Mouse (Mus musculus) c-Kit-negative CD71-positive TER-119-positive erythroid progenitor cells, embryonic 14.5 days (primary cell): ENCODE data around the gene Gm48551.

Source experiments
- DNase-seq: peaks from one replicate; pipeline ENCODE4 v3.0.0-alpha.2; 2013; ENCODE audit warnings: low read depth, low spot score

The Gm48551 gene

GRCm38 (mm10) chr10:81356991-81357844 lies 27.0 kb upstream of the Gm48551 start, which contains the start of gene Mfsd12:
Mfsd12 (plus strand) TSS chr10:81357491.
- peak; percentile 83 for DNase-seq

GRCm38 (mm10) chr10:81358209-81358608 lies 26.1 kb upstream of the Gm48551 start:
- DNase-seq: no peak

GRCm38 (mm10) chr10:81358841-81359240 lies 25.4 kb upstream of the Gm48551 start:
- DNase-seq: no peak

- no peak for DNase-seq
These were observed 23.5 kb upstream of the Gm48551 start for GRCm38 (mm10) chr10:81360721-81361120.

GRCm38 (mm10) chr10:81362336-81362949 lies 21.8 kb upstream of the Gm48551 start:
- peak; percentile 77 for DNase-seq

- no peak for DNase-seq
These were observed 20.6 kb upstream of the Gm48551 start for GRCm38 (mm10) chr10:81363436-81364346.

- no peak for DNase-seq
These were observed 19.6 kb upstream of the Gm48551 start for GRCm38 (mm10) chr10:81364666-81365065.

GRCm38 (mm10) chr10:81365073-81365472 lies 19.2 kb upstream of the Gm48551 start:
- no peak for DNase-seq

- no peak for DNase-seq
These were observed 18.4 kb upstream of the Gm48551 start, which contains the start of gene 4930404N11Rik for GRCm38 (mm10) chr10:81365672-81366476. 4930404N11Rik (minus strand) TSS chr10:81365816.

GRCm38 (mm10) chr10:81366477-81367206 lies 17.6 kb upstream of the Gm48551 start:
- DNase-seq: no peak

GRCm38 (mm10) chr10:81367207-81367495 lies 17.1 kb upstream of the Gm48551 start:
- no peak for DNase-seq

GRCm38 (mm10) chr10:81375322-81375721 lies 8.9 kb upstream of the Gm48551 start:
- DNase-seq: no peak

- no peak for DNase-seq
These were observed 7.5 kb upstream of the Gm48551 start for GRCm38 (mm10) chr10:81376561-81377361.

GRCm38 (mm10) chr10:81377362-81377664 lies 7.0 kb upstream of the Gm48551 start:
- no peak for DNase-seq

- DNase-seq: no peak
These were observed 6.3 kb upstream of the Gm48551 start, which contains the start of gene Fzr1 for GRCm38 (mm10) chr10:81377793-81378552. Fzr1 (minus strand) TSS chr10:81378516.

- DNase-seq: peak; percentile 100
These were observed 5.6 kb upstream of the Gm48551 start for GRCm38 (mm10) chr10:81378553-81379182.

GRCm38 (mm10) chr10:81379183-81379553 lies 5.1 kb upstream of the Gm48551 start:
- no peak for DNase-seq

- no peak for DNase-seq
These were observed 4.4 kb upstream of the Gm48551 start for GRCm38 (mm10) chr10:81379809-81380378.
